Mouse (Mus musculus): ENCODE data around the gene Cnpy1. TPM values are rescaled to one million over a fixed set of nuclear protein-coding genes. Genes with fewer than 3 reads are reported as not detected.

Gene Cnpy1
- polyA plus RNA-seq, 1 experiment, result 2.0 TPM

DNA sequence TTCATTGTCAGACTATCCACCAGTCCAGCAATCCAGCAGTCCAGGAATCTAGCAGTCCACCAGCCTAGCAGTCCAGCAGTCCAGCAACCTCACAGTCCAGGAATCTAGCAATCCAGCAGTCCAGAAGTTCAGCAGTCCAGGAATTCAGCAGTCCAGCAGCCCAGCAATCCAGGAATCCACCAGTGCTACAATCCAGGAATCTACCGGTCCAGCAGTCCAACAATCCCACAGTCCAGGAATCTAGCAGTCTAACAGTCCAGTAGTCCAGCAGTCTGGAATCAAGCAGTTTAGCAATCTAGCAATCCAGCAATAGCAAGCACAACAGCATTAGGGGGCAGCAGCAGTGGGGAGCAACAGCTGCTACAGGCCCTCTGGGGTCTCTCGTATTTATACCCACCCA, 27.2 kb upstream of the Cnpy1 start:
- Histone ChIP-seq H3K4me1 (ENCODE audit: control insufficient read depth, insufficient read depth, insufficient read length, low read length) (peaks cover 7% of the 10 kb centered on the region), H3K27me3 (ENCODE audit: control insufficient read depth, insufficient read depth, low read length) (no peaks in the 10 kb centered on the region), H3K27ac (ENCODE audit: insufficient read depth, low read depth, low read length) (no peak overlapping the region; the same call in 1 of the 2 replicates), H3K36me3 (ENCODE audit: control insufficient read depth, insufficient read depth, low read length) (no peaks in the 10 kb centered on the region), H3K4me3 (ENCODE audit: low read depth, low read length) (no peak overlapping the region)
- 40% methylated on average over 2 of the region's 2 CpGs for WGBS
- TF ChIP-seq POLR2A (IDR thresholded peaks at IDR 0.05; ENCODE audit: low read depth, low read length), result no peak
- TF ChIP-seq CTCF (IDR thresholded peaks at IDR 0.05; ENCODE audit: extremely low read depth, insufficient read length, insufficient replicate concordance, low read depth, low read length), result no peak

DNA sequence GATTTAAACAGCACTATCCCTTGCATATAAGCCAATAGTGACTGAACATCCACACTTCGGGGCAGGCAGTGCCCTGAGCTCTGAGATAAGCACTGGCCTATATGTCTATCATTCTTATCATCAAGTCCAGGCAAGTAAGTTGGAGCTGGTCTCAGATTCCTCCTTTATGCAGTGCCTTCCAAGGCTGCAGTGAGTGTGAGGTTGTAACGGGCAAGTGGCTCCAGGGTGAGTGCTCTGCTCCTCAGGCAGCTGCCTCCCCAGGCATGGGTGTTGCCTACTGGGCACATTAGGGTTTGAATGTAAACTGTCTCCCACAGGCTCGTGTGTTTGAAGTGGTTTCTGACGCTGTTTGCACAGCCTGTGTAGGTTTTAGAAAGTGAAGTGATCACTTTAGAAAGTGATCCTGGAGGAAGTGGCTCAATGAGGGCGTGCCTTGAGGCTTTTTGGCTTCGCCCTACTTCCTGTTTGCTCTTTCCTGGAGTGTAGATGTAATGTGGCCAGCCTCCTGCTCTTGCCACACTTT, 23.9 kb upstream of the Cnpy1 start:
- Histone ChIP-seq H3K36me3 (ENCODE audit: control insufficient read depth, insufficient read depth, low read length) (no peaks in the 10 kb centered on the region), H3K4me3 (ENCODE audit: low read depth, low read length) (no peak overlapping the region), H3K27me3 (ENCODE audit: control insufficient read depth, insufficient read depth, low read length) (no peaks in the 10 kb centered on the region), H3K27ac (ENCODE audit: insufficient read depth, low read depth, low read length) (no peak overlapping the region), H3K4me1 (ENCODE audit: control insufficient read depth, insufficient read depth, insufficient read length, low read length) (peaks cover 4% of the 10 kb centered on the region; the same call in 1 of the 2 replicates)
- no peak for TF ChIP-seq CTCF (IDR thresholded peaks at IDR 0.05; ENCODE audit: extremely low read depth, insufficient read length, insufficient replicate concordance, low read depth, low read length)
- TF ChIP-seq POLR2A (IDR thresholded peaks at IDR 0.05; ENCODE audit: low read depth, low read length), result no peak
- WGBS, result 35% methylated on average over 6 of the region's 6 CpGs

DNA sequence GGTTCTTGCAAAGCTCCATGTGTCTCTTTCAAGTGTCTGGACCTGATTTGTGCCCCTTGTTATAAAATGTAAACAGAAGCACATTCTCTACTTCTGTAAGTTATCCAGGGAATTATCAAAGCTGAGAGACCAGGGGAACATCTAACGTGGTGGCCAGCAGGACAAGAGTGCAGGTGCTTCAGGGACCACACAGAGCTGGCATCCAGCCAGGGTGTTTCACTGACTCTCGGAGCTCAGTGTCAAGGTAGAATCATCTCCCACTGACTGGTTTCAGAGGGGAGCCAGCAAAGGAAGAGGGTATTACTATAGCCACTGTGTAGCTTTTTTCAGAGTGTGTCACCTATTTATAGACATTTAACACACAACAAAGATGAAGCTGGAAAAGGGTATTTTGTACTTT, 22.0 kb upstream of the Cnpy1 start:
- Histone ChIP-seq H3K4me1 (ENCODE audit: control insufficient read depth, insufficient read depth, insufficient read length, low read length) (no peaks in the 10 kb centered on the region; the same call in 1 of the 2 replicates), H3K27ac (ENCODE audit: insufficient read depth, low read depth, low read length) (no peak overlapping the region)
- 24% methylated on average over 2 of the region's 2 CpGs for WGBS

DNA sequence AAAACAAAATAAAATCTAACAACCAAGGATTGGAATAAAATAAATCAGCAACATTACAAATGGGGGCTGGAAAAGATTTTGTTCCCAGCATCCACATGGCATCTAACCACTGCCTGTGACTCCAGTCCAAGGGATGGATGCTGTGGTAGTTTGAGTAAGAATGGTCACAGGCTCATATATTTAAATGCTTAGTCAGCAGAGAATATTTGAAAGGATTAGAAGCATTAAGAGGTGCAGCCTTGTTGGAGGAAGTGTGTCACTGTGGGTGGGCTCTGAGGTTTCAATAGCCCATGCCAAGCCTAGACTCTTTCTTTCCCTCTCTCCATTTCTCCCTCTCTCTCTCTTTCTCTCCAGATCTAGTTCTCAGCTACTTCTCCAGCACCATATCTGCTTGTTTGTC, 20.0 kb upstream of the Cnpy1 start:
- H3K36me3 ChIP-seq (ENCODE audit: control insufficient read depth, insufficient read depth, low read length), result no peaks in the 10 kb centered on the region

More for the DNA sequence above, 22.0 kb upstream of the Cnpy1 start:
- Histone ChIP-seq H3K27me3 (ENCODE audit: control insufficient read depth, insufficient read depth, low read length) (no peaks in the 10 kb centered on the region), H3K36me3 (ENCODE audit: control insufficient read depth, insufficient read depth, low read length) (no peaks in the 10 kb centered on the region), H3K4me3 (ENCODE audit: low read depth, low read length) (no peak overlapping the region)
- no peak for TF ChIP-seq CTCF (IDR thresholded peaks at IDR 0.05; ENCODE audit: extremely low read depth, insufficient read length, insufficient replicate concordance, low read depth, low read length)

DNA sequence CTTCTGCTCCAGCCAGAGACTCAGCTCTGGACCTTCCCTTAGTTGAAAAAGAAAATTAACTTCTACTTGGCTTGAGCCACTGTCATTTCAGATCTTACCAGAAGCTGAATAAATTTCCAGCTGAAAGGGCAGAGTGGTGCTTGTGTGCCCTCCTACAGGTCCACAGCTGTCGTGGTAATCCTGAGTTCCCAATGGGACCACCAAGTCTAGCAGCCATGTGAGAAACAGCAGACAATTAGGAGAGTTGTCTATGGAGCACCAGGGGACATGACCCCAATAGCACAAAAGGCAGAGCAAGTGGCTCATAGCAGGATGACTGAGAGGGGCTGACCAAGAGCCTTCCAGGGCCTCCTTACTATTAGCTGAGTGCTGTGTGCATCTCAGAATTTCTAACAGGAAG, 18.2 kb upstream of the Cnpy1 start:
- no peak overlapping the region for H3K4me3 ChIP-seq (ENCODE audit: low read depth, low read length)
- WGBS, result 85% methylated on average over 1 of the region's 1 CpGs
- H3K4me1 ChIP-seq (ENCODE audit: control insufficient read depth, insufficient read depth, insufficient read length, low read length), result no peaks in the 10 kb centered on the region
- no peaks in the 10 kb centered on the region for H3K36me3 ChIP-seq (ENCODE audit: control insufficient read depth, insufficient read depth, low read length)
- TF ChIP-seq POLR2A (IDR thresholded peaks at IDR 0.05; ENCODE audit: low read depth, low read length), result no peak
- no peaks in the 10 kb centered on the region for H3K27me3 ChIP-seq (ENCODE audit: control insufficient read depth, insufficient read depth, low read length)
- H3K27ac ChIP-seq (ENCODE audit: insufficient read depth, low read depth, low read length), result no peak overlapping the region

More for the DNA sequence above, 20.0 kb upstream of the Cnpy1 start:
- Histone ChIP-seq H3K27me3 (ENCODE audit: control insufficient read depth, insufficient read depth, low read length) (no peaks in the 10 kb centered on the region), H3K4me3 (ENCODE audit: low read depth, low read length) (no peak overlapping the region), H3K4me1 (ENCODE audit: control insufficient read depth, insufficient read depth, insufficient read length, low read length) (no peaks in the 10 kb centered on the region; the same call in 1 of the 2 replicates), H3K27ac (ENCODE audit: insufficient read depth, low read depth, low read length) (no peak overlapping the region)
- TF ChIP-seq CTCF (IDR thresholded peaks at IDR 0.05; ENCODE audit: extremely low read depth, insufficient read length, insufficient replicate concordance, low read depth, low read length) (no peak), POLR2A (IDR thresholded peaks at IDR 0.05; ENCODE audit: low read depth, low read length) (no peak)

DNA sequence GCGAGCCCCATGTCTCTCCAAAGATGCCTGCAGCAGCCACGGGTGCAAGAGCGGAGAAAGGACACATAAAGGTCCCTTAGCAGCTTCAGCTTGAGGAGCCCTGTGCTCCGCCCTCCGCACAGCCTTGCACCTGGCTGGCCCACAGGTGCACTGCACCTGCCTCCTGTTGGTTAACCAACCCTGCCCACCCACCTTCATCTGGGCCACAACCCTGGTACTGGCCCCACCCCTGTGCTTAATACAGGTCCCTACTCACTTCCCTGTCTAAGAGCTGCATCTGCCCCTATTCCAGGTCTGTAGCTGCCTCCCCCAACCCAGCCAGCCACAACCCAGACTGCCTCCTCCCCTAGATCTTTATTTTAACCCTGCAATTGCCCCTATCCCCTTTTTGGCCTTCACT, 16.5 kb upstream of the Cnpy1 start:
- WGBS, result 31% methylated on average over 5 of the region's 5 CpGs
- Histone ChIP-seq H3K27ac (ENCODE audit: insufficient read depth, low read depth, low read length) (no peak overlapping the region), H3K4me1 (ENCODE audit: control insufficient read depth, insufficient read depth, insufficient read length, low read length) (no peaks in the 10 kb centered on the region), H3K4me3 (ENCODE audit: low read depth, low read length) (no peak overlapping the region), H3K27me3 (ENCODE audit: control insufficient read depth, insufficient read depth, low read length) (no peaks in the 10 kb centered on the region), H3K36me3 (ENCODE audit: control insufficient read depth, insufficient read depth, low read length) (no peaks in the 10 kb centered on the region)
- TF ChIP-seq CTCF (IDR thresholded peaks at IDR 0.05; ENCODE audit: extremely low read depth, insufficient read length, insufficient replicate concordance, low read depth, low read length), result no peak
- no peak for TF ChIP-seq POLR2A (IDR thresholded peaks at IDR 0.05; ENCODE audit: low read depth, low read length)

DNA sequence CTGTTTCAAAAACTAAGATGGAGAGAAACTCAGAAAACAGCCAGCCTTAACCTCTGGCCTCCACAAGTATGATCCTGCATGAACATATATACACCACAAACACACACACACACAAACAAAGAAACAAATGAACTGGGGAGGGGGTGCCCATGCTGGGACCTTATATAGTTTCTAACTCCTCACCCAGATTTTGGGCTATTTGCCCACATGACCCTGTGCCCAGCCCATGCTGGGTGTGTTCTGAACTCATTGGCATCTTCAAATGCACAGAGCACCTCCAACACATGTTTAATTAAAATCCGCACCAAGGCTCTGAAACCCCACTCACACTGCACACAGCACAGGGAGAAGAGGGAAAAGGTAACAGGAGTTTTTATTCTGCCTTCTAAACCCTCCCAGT, 14.3 kb upstream of the Cnpy1 start:
- no peak overlapping the region for H3K4me3 ChIP-seq (ENCODE audit: low read depth, low read length)

DNA sequence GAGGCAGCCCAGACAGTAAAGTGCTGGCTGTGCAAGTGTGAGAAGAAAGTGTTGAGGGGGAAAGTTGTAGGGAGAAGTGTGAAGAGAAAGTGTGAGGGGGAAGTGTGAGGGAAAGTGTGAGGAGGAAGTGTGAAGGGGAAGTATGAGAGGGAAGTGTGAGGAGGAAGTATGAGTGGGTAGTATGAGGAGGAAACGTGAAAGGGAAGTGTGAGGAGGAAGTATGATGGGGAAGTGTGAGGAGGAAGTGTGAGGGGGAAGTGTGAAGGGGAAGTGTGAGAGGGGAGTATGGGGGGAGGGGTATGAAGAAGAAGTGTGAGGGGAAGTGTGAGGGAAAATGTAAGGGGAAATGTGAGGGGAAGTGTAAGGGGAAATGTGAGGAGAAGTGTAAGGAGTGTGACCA, 13.8 kb upstream of the Cnpy1 start:
- TF ChIP-seq CTCF (IDR thresholded peaks at IDR 0.05; ENCODE audit: extremely low read depth, insufficient read length, insufficient replicate concordance, low read depth, low read length), result no peak
- TF ChIP-seq POLR2A (IDR thresholded peaks at IDR 0.05; ENCODE audit: low read depth, low read length), result no peak
- WGBS, result 31% methylated on average over 1 of the region's 1 CpGs
- no peak overlapping the region for H3K27ac ChIP-seq (ENCODE audit: insufficient read depth, low read depth, low read length)
- H3K4me3 ChIP-seq (ENCODE audit: low read depth, low read length), result no peak overlapping the region
- no peaks in the 10 kb centered on the region for H3K36me3 ChIP-seq (ENCODE audit: control insufficient read depth, insufficient read depth, low read length)
- H3K4me1 ChIP-seq (ENCODE audit: control insufficient read depth, insufficient read depth, insufficient read length, low read length), result no peaks in the 10 kb centered on the region
- H3K27me3 ChIP-seq (ENCODE audit: control insufficient read depth, insufficient read depth, low read length), result no peaks in the 10 kb centered on the region

More for the DNA sequence above, 14.3 kb upstream of the Cnpy1 start:
- Histone ChIP-seq H3K27me3 (ENCODE audit: control insufficient read depth, insufficient read depth, low read length) (no peaks in the 10 kb centered on the region), H3K36me3 (ENCODE audit: control insufficient read depth, insufficient read depth, low read length) (no peaks in the 10 kb centered on the region), H3K27ac (ENCODE audit: insufficient read depth, low read depth, low read length) (no peak overlapping the region), H3K4me1 (ENCODE audit: control insufficient read depth, insufficient read depth, insufficient read length, low read length) (no peaks in the 10 kb centered on the region)
- 92% methylated on average over 1 of the region's 1 CpGs for WGBS
- no peak for TF ChIP-seq CTCF (IDR thresholded peaks at IDR 0.05; ENCODE audit: extremely low read depth, insufficient read length, insufficient replicate concordance, low read depth, low read length)
